Mouse (Mus musculus) frontal cortex, adult 2 months (tissue): ENCODE results near the gene Cacna1d. TPM values are rescaled to one million over a fixed set of nuclear protein-coding genes. Genes with fewer than 3 reads are reported as not detected.

Source experiments
- DNase-seq, 2 experiments: peaks; one replicate each; pipeline ENCODE4 v3.0.0; 2022; ENCODE audit warnings: low spot score in 1 of 2; ENCODE audit errors: extremely low spot score in 1 of 2
- polyA plus RNA-seq: library from polyadenylated mRNA; depleted of rRNA; stranded (reverse); fragments of >200 nt; gene quantifications from 2 replicates; pipeline ENCODE4 v1.2.3, GENCODE M21; 2012

Gene Cacna1d
- polyA plus RNA-seq, 1 experiment, result 80.3 TPM

DNA sequence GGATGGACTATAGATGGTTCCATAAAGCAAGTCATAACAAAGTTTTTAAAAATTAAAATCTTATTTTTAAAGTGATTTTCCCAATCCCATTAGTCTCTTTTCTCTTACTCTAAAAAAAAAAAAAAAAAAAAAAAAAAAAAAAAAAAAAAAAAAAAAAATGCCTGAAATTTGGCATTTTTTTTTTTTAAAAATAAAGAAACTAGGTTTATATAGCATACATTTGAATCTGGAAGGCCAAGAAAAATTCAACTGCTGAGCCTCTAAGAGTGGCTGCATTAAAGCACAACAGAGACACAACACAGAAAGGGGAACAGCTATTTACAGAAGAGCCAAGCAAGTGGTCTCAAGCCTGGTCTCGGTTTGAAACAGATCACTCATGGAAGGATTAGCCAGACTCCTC lies 112.9 kb downstream of the Cacna1d start:
- DNase-seq, result no peak

GRCm38 (mm10) chr14:30372878-30373277 lies 118.4 kb downstream of the Cacna1d start:
- DNase-seq, result no peak

DNA sequence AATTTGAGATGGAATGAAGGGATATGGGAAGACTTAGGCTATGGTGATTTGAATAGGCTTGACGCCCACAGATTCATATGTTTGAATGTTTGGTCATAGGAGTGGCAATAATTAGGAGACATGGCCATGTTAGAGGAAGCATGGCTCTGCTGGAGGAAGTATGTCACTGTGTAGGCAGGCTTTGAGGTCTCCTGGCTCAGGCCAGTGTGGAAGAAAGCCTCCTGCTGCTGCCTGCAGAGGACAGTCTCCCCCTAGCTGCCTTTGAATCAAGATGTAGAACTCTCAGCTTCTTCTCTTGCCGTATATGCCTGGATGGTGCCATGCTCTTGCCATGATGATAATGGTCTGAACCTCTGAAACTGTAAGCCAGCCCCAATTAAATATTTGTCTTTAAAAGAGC lies 120.2 kb downstream of the Cacna1d start:
- no peak for DNase-seq

GRCm38 (mm10) chr14:30367074-30367473 lies 124.2 kb downstream of the Cacna1d start:
- no peak for DNase-seq

DNA sequence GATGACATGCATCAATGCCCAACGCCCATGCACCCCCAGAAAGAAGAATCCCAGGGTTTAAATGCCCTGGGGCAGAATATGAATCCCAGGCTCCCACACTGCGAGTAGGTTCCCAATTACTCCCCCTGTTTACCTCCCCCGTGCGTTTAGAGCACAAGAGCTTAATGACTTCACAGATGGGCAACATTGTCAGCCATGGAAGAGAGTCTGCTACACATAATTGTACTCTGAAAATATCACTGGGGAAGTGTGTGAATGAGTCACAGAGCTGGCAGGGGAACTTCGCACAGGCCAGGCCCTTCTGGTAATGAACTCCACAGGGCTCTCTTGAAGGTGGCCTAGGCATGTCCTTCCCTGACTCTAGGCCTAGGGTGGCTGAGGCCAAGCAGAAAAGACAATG lies 125.4 kb downstream of the Cacna1d start:
- peak in 1 of 2 experiments; percentile 57 for DNase-seq

- no peak for DNase-seq
Measured at GRCm38 (mm10) chr14:30363487-30364167, 127.6 kb downstream of the Cacna1d start.

GRCm38 (mm10) chr14:30362370-30362769 lies 128.9 kb downstream of the Cacna1d start:
- no peak for DNase-seq

GRCm38 (mm10) chr14:30360478-30360877 lies 130.8 kb downstream of the Cacna1d start:
- DNase-seq, result no peak

DNA sequence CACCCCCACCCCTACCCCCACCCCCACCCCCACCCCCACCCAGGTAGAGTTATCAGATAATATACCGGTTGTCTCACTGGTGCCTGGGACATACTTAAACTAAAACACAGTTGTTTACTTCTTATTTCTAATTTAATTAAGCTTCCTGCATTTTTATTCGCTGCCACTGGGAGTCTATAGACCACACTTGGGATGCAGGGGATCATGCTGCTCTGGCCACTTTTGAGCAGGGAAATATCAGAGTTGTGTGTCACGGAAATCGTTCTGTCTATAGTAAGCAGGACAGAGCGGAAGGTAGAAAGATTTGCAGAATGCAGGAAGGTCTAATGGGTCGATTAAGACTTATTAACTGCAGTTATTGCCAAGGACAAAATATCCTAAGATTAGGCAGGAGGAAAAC lies 131.3 kb downstream of the Cacna1d start:
- DNase-seq, result no peak

DNA sequence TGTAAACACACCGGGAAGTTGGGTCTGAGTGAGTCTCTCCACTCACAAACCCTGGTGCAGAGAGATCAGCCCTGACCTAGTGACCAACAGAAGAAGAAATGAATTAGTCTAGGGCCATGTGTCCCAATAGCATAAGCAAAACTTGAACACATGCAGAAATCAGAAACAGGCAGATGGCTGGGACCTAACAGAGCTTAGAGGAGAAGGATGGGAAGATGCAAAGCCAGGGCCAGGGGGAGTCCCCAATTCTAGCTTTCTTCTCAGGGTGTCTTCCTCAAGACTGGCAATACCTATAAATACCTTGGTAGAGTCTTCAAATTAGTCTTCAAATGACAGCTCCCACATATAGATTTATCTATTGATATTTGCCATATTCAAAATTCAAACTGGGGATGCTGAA lies 133.2 kb downstream of the Cacna1d start:
- DNase-seq, result no peak

DNA sequence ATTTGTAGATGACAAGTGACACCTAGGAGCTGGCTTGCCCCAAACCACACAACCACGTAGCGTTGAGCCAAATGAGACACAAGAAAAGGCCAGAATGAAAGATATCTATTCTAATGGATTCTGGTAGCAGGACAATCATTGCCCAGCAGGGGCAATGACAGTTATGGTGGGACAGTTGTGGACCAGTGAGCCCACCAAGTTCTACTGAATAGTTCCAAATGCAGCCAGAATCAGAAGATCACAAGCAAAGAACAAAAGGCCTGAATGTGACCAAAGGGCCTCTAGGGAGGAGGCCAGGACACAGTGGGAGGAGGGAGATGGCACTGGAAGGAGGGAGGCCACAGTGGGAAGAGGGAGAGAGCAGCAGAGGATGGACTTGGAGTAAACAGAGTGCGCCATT lies 134.8 kb downstream of the Cacna1d start:
- no peak for DNase-seq

GRCm38 (mm10) chr14:30354761-30355160 lies 136.5 kb downstream of the Cacna1d start:
- no peak for DNase-seq

DNA sequence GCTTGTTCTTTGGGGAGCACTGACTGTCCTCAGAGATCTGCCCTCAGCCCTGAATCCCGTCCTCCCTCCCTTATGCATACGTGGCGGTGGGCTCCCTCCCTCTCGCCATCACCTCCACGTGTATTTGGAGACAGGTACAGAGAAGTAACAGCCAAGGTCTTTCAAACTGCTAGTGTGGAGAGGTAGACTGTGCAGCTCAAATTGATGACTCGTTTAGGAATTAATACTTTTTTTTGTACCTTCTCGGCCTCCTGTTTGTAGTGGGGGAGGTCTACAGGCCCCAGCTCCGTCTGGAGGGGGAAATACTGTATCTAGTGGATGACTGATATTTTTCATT lies 137.2 kb downstream of the Cacna1d start:
- no peak for DNase-seq

- DNase-seq, result no peak
Measured at GRCm38 (mm10) chr14:30353291-30354126, 137.7 kb downstream of the Cacna1d start.

GRCm38 (mm10) chr14:30352951-30353270 lies 138.3 kb downstream of the Cacna1d start:
- no peak for DNase-seq

- peak; percentile 15 to 65 for DNase-seq
Measured at GRCm38 (mm10) chr14:30352061-30352950, 138.9 kb downstream of the Cacna1d start.

- no peak for DNase-seq
Measured at GRCm38 (mm10) chr14:30350285-30350684, 141.0 kb downstream of the Cacna1d start.

DNA sequence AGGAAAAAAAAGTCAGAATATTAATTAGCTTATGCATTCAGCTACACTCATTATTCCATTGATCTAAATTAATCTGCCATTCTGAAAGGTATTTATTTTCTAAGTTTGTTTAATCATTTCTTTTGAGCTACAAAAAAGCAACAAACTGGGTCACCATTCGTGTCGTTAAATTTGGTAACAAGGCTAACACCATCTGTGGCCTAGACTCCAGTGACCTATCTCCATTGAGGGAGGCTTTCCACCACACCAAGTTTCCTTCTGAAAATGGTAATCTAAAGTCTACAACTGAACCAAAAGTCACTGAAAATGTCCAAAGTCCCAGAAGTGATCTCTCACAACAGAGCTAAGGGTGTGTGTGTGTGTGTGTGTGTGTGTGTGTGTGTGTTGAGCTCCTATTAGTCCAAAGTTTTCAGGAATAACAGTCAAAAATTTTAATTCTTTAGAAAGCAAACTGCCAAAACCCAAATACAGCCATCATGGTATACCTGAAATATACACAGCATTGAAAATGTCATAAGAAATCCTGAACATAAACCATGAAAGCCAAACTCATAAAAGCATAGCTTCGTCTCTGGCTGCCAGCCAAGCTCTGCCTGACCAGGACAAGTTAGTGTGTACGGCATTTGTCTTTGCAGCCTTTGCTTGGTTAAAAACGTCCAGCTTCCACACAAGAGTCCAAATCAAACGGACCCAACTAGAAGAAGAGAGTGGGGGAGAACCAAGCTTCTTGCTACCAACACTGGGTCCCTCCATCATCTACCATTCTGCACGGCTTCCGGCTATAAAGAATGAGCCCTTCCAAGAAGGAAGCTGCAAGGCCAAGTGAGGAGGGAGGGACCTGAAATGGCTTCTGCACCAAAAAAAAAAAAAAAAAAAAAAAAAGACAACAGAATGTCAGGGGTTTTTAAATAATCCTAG lies 146.0 kb downstream of the Cacna1d start:
- DNase-seq, result no peak

DNA sequence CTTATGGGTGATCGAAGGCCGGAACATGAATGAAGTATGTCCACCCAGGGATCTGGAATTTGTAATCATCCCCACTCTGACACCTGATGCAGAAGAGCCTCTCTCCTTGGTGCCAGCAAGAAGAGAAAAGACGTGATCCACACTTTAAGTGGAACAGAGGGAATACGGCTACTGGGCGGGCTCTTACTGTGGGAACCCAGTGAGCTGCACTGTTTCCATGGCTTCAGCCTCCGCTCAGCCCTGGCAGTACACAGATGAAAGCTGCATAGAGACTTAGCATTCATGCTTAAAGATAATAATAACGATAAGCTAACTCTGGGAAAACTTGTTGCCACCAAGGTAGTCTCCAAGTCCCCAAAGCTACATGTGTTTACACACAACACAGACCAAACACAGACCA lies 147.5 kb downstream of the Cacna1d start:
- DNase-seq, result peak in 1 of 2 experiments; percentile 48
